Mouse (Mus musculus) T-helper 2 cell (primary cell): ENCODE data around the gene Os9.
"Not testable (repeated sequence)": the region's sequence is repeated elsewhere in the genome, so short reads cannot be mapped to it uniquely, and the experiment has no call there.

Experiments used
- in situ Hi-C: fragments of 300-600 bp; cut with MboI, MseI; formaldehyde crosslinking; loops from one replicate; pipeline ENCODE4 v1.15.1; 2025; ENCODE audit warnings: high pct_unique_total_duplicates

Os9 gene

GRCm38 (mm10) chr10:127145303-127145702, 24.4 kb upstream of the Os9 start:
- in situ Hi-C loops = no loop called here

DNA sequence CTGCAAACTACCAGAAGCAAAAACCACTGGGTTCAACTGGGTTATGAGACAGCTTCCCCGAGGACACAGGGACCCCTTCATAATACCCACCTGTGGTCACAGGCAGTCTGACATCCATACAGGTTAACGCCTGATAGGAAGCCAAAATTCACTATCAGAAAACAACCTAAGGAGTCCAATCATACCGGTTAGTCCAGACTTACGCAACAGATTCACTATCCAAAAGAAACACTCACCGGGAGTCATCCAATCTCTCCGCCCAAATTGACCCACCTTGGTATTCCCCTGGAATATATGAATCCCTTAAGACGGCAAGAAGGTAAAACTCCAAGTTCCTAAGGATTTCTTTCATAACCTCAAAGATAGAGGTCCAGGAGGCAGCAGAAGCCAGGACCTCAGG, 23.6 kb upstream of the Os9 start:
- in situ Hi-C loops = no loop called here

DNA sequence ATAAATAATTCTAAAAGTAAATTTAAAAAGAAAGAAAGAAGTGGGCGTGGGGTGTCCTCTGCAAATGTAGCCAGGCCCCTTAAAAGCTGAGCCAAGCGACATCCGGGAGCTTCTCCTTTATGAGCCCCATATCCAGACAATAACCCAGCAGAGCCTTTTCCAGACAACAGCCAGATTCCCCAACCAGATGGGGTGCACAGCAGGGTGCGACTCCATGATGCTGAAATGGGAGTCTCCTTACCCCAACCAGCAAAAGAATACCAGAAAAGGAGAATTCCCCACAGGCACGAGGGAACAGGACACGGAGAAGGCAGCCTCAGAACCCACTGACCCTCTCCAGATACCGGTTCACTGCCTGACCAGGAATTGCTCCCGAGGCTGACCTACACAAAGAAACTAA, 22.3 kb upstream of the Os9 start:
- in situ Hi-C loops = no loop called here

GRCm38 (mm10) chr10:127141500-127141899, 20.6 kb upstream of the Os9 start:
- in situ Hi-C loops = no loop called here

GRCm38 (mm10) chr10:127140971-127141370, 20.0 kb upstream of the Os9 start:
- in situ Hi-C loops = no loop called here

- in situ Hi-C loops = no loop called here
Measured at GRCm38 (mm10) chr10:127138328-127139141, 17.6 kb upstream of the Os9 start.

DNA sequence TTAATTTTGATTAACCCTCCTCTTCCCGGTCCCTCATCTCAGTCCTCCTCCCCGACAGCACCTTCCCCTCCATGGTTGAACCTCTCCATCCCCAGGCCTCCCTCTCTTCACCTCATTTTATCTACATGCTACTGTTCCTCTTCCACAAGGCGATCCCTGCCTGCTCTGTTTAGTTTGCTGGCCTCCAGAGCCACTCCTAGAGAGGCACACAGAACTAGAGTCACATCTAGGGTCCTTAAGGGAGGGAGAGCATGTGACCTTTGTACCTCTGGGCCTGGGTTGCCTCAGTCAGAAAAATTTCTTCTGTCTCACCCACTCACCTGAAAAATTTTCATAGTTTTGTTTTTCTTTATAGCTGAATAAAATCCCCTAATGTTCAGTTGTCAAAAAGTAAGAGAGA, 17.0 kb upstream of the Os9 start:
- in situ Hi-C loops = no loop called here

DNA sequence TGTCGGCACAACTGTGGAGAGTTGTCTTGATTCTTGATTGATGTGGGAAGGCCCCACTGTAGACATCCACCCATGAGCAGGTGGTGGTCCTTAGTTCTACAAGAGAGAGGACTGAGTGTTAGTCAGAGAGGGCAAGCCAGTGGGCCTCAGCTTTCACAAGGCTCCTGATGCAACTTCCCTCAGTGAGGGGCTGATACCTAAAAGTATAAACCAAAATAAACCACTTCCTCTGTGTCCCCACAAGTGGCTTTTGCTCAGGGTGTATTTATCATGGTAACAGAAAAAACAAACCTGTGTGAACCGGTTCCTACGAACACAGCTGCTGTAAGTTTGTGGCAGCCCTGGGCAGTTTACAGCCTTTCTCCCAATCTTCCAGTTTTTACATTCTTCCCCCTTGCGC, 15.6 kb upstream of the Os9 start:
- in situ Hi-C loops = no loop called here

GRCm38 (mm10) chr10:127135118-127135836, 14.3 kb upstream of the Os9 start:
- in situ Hi-C loops = no loop called here

DNA sequence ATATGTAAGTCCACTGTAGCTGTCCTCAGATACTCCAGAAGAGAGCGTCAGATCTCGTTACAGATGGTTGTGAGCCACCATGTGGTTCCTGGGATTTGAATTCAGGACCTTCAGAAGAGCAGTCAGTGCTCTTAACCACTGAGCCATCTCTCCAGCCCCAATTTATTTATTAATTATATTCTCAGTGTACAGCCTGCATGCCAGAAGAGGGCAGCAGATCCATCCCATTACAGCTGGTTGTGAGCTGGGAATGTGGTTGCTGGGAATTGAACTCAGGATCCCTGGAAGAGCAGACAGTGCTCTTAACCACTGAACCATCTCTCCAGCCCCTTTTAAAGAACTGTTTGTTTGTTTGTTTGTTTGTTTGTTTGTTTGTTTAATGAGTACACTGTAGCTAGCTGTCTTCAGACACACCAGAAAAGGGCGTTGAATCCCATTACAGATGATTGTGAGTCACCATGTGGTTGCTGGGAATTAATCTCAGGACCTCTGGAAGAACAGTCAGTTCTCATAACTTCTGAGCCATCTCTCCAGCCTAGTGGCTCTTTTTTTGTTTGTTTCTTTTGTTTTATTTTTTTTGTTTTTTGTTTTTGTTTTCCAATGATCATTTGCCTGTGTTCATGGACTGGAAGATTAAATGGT, 13.6 kb upstream of the Os9 start:
- in situ Hi-C loops = not testable (repeated sequence)

DNA sequence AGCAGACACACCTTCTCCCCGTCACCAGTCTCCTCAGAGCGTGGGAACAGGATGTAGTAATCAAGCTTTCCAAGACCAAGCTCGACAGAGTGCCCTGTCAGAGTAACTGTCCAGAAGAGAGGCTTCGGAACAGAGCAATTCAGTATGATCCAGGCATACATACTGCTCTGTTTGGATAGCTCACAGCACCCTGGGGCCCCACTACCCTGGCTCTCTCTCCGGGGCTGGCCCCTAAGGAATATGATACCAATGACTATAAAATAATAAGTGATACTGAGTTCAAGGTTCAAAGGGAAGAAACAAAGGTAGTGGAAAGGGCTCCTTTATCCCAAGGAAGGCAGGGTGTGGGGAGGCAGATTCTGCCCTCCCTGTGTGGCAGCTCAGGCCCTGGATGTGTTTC, 11.5 kb upstream of the Os9 start:
- in situ Hi-C loops = no loop called here

DNA sequence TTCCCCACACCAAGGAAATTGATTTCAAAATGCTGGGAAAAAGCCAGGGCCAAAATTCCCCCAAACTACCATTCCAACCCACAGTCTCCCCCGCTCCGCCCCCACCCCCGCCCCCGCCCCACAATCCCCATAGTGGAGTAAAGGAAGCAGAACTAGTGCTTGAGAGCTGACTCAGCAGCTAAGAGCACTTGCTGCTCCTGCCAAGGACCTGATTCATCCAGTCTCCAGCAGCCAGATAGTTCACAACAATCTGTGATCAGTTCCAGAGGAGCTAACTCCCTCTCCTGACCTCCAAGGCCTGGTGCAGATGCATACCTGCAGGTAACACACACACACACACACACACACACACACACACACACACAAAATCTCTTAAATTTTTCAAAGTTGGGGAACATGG, 8.5 kb upstream of the Os9 start:
- in situ Hi-C loops = no loop called here

DNA sequence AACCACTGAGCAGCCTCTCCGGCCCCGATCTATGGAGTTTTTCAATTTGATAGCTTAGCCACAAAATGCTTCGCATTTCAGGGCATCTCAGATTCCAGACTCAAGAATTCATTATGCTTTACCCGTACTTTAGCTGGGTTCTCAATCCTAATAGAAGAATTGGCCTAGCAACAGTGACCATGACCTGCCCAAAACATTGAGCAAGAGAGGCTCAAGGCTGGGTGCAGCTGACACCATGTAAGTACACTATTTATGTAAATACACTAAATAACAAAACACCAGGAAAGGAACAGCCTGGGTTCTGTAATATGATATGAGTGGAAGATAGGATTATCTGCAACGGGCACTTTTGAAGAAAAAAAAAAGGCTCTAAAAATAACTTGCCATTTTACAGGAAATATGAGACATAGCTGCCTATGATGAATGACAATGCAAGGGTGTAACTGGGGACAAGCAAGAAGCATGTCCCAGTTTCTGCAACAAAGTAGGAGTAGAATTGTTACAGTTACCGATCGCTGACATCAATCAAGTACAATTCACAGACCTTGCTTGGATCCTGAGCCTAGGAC, 6.9 kb upstream of the Os9 start:
- in situ Hi-C loops = no loop called here

GRCm38 (mm10) chr10:127126579-127126978, 5.6 kb upstream of the Os9 start:
- in situ Hi-C loops = no loop called here

GRCm38 (mm10) chr10:127125210-127126001, 4.5 kb upstream of the Os9 start:
- in situ Hi-C loops = no loop called here

DNA sequence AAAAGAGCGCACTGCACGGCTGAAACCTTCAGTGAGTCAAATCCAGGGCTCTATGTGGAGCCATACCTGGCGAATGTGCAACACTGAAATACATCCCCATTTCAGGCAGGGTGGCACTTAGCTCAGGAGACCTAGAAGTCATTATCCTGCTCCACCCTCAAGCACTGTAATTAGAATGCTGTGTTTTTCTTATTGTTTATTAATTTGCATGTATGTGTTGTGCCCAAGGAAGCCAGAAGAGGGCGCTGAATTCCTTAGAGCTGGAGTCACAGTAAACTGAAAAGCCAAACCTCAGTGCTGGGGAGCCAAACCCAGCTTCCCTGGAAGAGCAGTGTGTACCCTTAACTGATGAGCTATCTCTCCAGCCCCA, 2.5 kb upstream of the Os9 start:
- in situ Hi-C loops = no loop called here

- in situ Hi-C loops = no loop called here
Measured at GRCm38 (mm10) chr10:127122784-127123435, 2.0 kb upstream of the Os9 start.

DNA sequence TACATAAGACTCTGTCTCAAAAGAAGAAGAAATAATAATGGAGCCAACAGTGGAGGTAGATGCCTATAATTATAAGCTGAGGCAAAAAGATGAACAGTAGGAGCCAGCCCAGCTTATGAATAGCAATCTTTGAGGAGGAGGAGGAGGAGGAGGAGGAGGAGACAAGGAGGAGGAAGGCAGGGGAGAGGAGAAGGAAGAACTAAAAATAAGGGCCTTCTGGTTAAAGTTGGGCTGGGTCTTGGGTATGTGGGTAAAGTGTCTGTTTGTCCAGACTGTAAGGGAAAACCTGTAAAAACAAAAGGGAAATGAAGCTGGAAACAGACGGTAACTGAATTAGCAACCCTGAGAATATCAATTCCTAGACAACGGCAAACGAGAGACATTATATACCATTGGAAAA, 1.1 kb upstream of the Os9 start:
- in situ Hi-C loops = no loop called here

GRCm38 (mm10) chr10:127120301-127121065, 448 bp downstream of the Os9 start:
- in situ Hi-C loops = no loop called here

DNA sequence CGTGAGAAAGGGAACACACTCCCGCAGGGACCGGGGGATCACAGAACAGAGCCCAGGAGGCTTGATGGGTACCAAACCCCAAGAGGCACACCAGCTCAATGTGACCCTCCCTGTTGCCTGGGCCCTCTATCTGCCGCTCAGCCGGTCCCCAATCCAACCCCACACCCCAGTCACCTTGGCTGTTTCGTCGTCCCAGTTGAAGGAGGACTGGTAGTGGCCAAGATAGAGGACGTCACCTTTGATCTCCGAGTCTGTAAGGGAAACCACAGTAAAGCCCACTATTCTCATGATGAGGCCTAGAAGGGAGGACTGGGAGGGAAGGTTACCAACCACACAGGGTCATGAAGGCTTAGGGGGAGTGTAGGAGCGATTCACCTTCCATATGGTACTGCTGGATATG, 1.7 kb downstream of the Os9 start:
- in situ Hi-C loops = loop anchor here (5.0 kb wide), 1 partner anchor 53 kb away; no protein-coding TSS in a partner anchor
